ENCODE assay signal across 32 mouse cellular contexts in the genomic region with DNA sequence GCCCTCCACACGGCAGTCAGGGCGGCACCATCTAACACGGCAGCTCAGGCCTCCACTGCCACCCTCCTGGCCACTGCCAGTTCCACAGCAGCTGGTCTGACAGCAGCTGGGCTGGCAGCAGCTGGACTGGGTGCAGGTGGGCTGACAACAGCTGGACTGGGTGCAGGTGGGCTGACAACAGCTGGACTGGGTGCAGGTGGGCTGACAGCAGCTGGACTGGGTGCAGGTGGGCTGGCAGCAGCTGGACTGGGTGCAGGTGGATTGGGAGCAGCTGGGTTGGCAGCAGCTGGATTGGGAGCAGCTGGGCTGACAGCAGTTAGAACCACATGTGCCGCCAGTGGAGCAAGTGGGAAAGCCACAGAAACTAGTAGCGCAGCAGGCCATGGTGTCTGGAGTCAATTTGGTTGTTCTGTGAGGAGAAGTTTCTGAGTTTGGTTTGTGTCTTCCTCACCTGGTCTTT. TPM values are rescaled to one million over a fixed set of nuclear protein-coding genes. Genes with fewer than 3 reads are reported as not detected.
DNase-seq lines count a peak whose midpoint lies in the region; TF ChIP-seq lines count a peak whose summit lies in the region.
"Had no signal": no experiment of that assay in that cellular context is flagged by ENCODE, and none has a peak within 500 bp of the region (broad histone marks: within the 10 kb centered on the region; RNA-seq: fewer than 3 reads in every experiment).

Krtap1-4 (minus strand) TSS at position 410 of the 460 bp plus-strand sequence.

- H3K36me3 ChIP-seq in C2C12 (ENCODE audit: control insufficient read depth, insufficient read depth) (no peaks in the 10 kb centered on the region), myocyte (ENCODE audit: control insufficient read depth, insufficient read depth) (no peaks in the 10 kb centered on the region)
- H3K36me3 ChIP-seq: embryonic facial prominence, embryonic 13.5 days; embryonic facial prominence, embryonic 15.5 days; forebrain, embryonic 10.5 days; forebrain, embryonic 12.5 days; G1E had no signal

- no peaks in the 10 kb centered on the region for H3K79me3 ChIP-seq in C2C12 (ENCODE audit: low read depth)

- H3ac ChIP-seq in C2C12 (ENCODE audit: control insufficient read depth, insufficient read length, low read depth) (no peak within 1 kb of the TSS), myocyte (ENCODE audit: control insufficient read depth, insufficient read length) (no peak within 1 kb of the TSS)

- TF ChIP-seq POLR2A in myocyte (IDR thresholded peaks at IDR 0.05; ENCODE audit: insufficient read length, low read depth): no peak

- no peak for TF ChIP-seq CTCF in layer of hippocampus, adult 2 months (conservative IDR thresholded peaks at IDR 0.05)
- TF ChIP-seq CTCF in C2C12 (IDR thresholded peaks at IDR 0.05; ENCODE audit: control insufficient read depth, insufficient read depth, insufficient read length): no peak

- H3K79me2 ChIP-seq in C2C12 (ENCODE audit: control insufficient read depth, insufficient read depth) (no peaks in the 10 kb centered on the region), myocyte (ENCODE audit: control insufficient read depth, insufficient read depth) (no peaks in the 10 kb centered on the region)

- H3K27me3 ChIP-seq in C2C12 (ENCODE audit: control insufficient read depth, insufficient read depth, insufficient read length) (no peaks in the 10 kb centered on the region), myocyte (ENCODE audit: control insufficient read depth, insufficient read depth, insufficient read length) (no peaks in the 10 kb centered on the region)
- H3K27me3 ChIP-seq: embryonic facial prominence, embryonic 13.5 days; embryonic facial prominence, embryonic 15.5 days; forebrain, embryonic 12.5 days; Patski had no signal

- DNase-seq in layer of hippocampus, adult 2 months (ENCODE audit: low spot score in 2 of 2): no peak
- no peak for DNase-seq in layer of hippocampus, postnatal 25 days (ENCODE audit: extremely low spot score in 1 of 2, low spot score in 1 of 2)
- peak; percentile 17 for DNase-seq in 3134 (ENCODE audit: extremely low read depth, insufficient read length, low spot score)
- no peak for DNase-seq in adrenal gland, postnatal 10 days
- DNase-seq in thymus, postnatal 36 days: no peak
- DNase-seq: adrenal gland, adult 8-10 months; adrenal gland, postnatal 25 days; B cell, adult 2 months; cerebellum, adult 11 months; cerebellum, adult 18-20 months; cerebellum, adult 8-10 months; cerebellum, adult 9-11 months; cerebellum, postnatal 14 days; cerebellum, postnatal 36 days; embryo, embryonic 11 days had no signal

- no peak within 1 kb of the TSS for H3K4me3 ChIP-seq in layer of hippocampus, adult 2 months
- H3K4me3 ChIP-seq in C2C12 (ENCODE audit: insufficient read depth, poor library complexity, severe bottlenecking) (no peak within 1 kb of the TSS), myocyte (no peak within 1 kb of the TSS)
- H3K4me3 ChIP-seq: embryonic facial prominence, embryonic 13.5 days; embryonic facial prominence, embryonic 15.5 days; erythroblast, embryonic 14.5 days; forebrain, embryonic 10.5 days; forebrain, embryonic 12.5 days had no signal

- peak within 1 kb of the TSS; percentile 82 for H3K27ac ChIP-seq in layer of hippocampus, adult 2 months
- H3K27ac ChIP-seq: embryonic facial prominence, embryonic 13.5 days; embryonic facial prominence, embryonic 15.5 days; forebrain, embryonic 10.5 days; forebrain, embryonic 12.5 days had no signal

- no peak within 1 kb of the TSS for H3K4me2 ChIP-seq in myocyte (ENCODE audit: low read depth)
- H3K4me2 ChIP-seq: embryonic facial prominence, embryonic 13.5 days; embryonic facial prominence, embryonic 15.5 days; forebrain, embryonic 12.5 days had no signal

TF ChIP-seq in C2C12, 6 proteins besides CTCF, POLR2A, EP300 and RAD21:
- peak; percentile 71 for TF ChIP-seq MYOD1 (IDR thresholded peaks at IDR 0.05; ENCODE audit: control insufficient read depth, insufficient read length, low read depth)
- no peak for TF ChIP-seq USF1 (IDR thresholded peaks at IDR 0.05; ENCODE audit: low read depth)
- TF ChIP-seq CEBPB (IDR thresholded peaks at IDR 0.05; ENCODE audit: low read depth): no peak

TF ChIP-seq in myocyte, 11 proteins besides CTCF, POLR2A, EP300 and RAD21:
- TF ChIP-seq CEBPB (IDR thresholded peaks at IDR 0.05; ENCODE audit: insufficient read depth, poor library complexity, severe bottlenecking) (no peak), MAX (IDR thresholded peaks at IDR 0.05; ENCODE audit: low read depth) (no peak), SRF (IDR thresholded peaks at IDR 0.05; ENCODE audit: control insufficient read depth, insufficient read length, low read depth) (no peak), E2F4 (IDR thresholded peaks at IDR 0.05; ENCODE audit: insufficient read depth) (no peak), REST (IDR thresholded peaks at IDR 0.05; ENCODE audit: insufficient read depth, insufficient read length) (no peak), TCF12 (IDR thresholded peaks at IDR 0.05; ENCODE audit: insufficient read depth, poor library complexity, severe bottlenecking) (no peak), POLR2AphosphoS2 (IDR thresholded peaks at IDR 0.05; ENCODE audit: insufficient read length, low read depth) (no peak), MYOG (IDR thresholded peaks at IDR 0.05; ENCODE audit: control insufficient read depth in 1 of 3, insufficient read depth in 1 of 3, insufficient read length in 2 of 3, low read depth in 2 of 3) (peak in 2 of 3 experiments; percentile 19 to 43), TCF3 (IDR thresholded peaks at IDR 0.05; ENCODE audit: insufficient read length, low read depth) (peak; percentile 61), USF1 (IDR thresholded peaks at IDR 0.05; ENCODE audit: low read depth) (no peak), MYOD1 (IDR thresholded peaks at IDR 0.05; ENCODE audit: control insufficient read depth in 1 of 3, insufficient read length in 2 of 3, low read depth in 2 of 3) (peak in 2 of 3 experiments; percentile 23 to 59)
TF ChIP-seq in myocyte: peak in this region for 3.

RNA-seq across cellular contexts. Expression of gene Krtap1-4, which starts in this region (rescaled TPM):
- not detected for total RNA-seq in layer of hippocampus, adult 2 months (2021)
- total RNA-seq in layer of hippocampus, postnatal 25 days (2021): not detected
- polyA plus RNA-seq in C2C12 (2012; fragmentation: generic; extraction: Trizol): not detected
- not detected for polyA plus RNA-seq in myocyte (2012; fragmentation: generic; extraction: Trizol)
- total RNA-seq in adrenal gland, postnatal 10 days (2021): not detected
- total RNA-seq: adrenal gland, adult 18-20 months; adrenal gland, adult 8-10 months; adrenal gland, postnatal 25 days; adrenal gland, postnatal 4 days; common myeloid progenitor, adult 5-6 weeks; G1E had no signal
- polyA plus RNA-seq: activated CD4-positive, CD25-positive, alpha-beta regulatory T cell, adult 4 months; brain, embryonic 14.5 days; embryonic facial prominence, embryonic 11.5 days; embryonic facial prominence, embryonic 13.5 days; erythroblast, embryonic 14.5 days; forebrain, embryonic 10.5 days; forebrain, embryonic 12.5 days; forebrain, embryonic 14.5 days; forebrain, embryonic 16.5 days; G1E; Patski had no signal
